Mouse (Mus musculus) testis, postnatal 14 days (tissue): ENCODE results near the gene Spo11.
A peak's percentile ranks its signal among the peaks of the same experiment; 100 is the strongest.

Experiments used
- DNase-seq: peaks from one replicate; pipeline ENCODE4 v3.0.0; 2021; ENCODE audit warnings: low spot score

Gene Spo11

GRCm38 (mm10) chr2:173003737-173004136 is 26.2 kb downstream of the Spo11 start:
- DNase-seq, result no peak

- no peak for DNase-seq
These were observed 32.8 kb downstream of the Spo11 start for GRCm38 (mm10) chr2:173010220-173010717.

GRCm38 (mm10) chr2:173011440-173011839 is 33.9 kb downstream of the Spo11 start:
- no peak for DNase-seq

GRCm38 (mm10) chr2:173014741-173015287 is 37.3 kb downstream of the Spo11 start:
- DNase-seq, result no peak

GRCm38 (mm10) chr2:173017940-173018339 is 40.4 kb downstream of the Spo11 start:
- no peak for DNase-seq

GRCm38 (mm10) chr2:173018618-173019017 is 41.1 kb downstream of the Spo11 start:
- no peak for DNase-seq

GRCm38 (mm10) chr2:173019322-173019721 is 41.8 kb downstream of the Spo11 start:
- DNase-seq, result no peak

- peak; percentile 91 for DNase-seq
These were observed 42.3 kb downstream of the Spo11 start for GRCm38 (mm10) chr2:173019790-173020189.

GRCm38 (mm10) chr2:173020430-173020829 is 42.9 kb downstream of the Spo11 start, which contains the start of gene Rbm38:
TSS of gene Rbm38 (plus strand) at chr2:173020498.
- DNase-seq, result no peak

- DNase-seq, result peak; percentile 94
These were observed 44.1 kb downstream of the Spo11 start for GRCm38 (mm10) chr2:173021633-173022055.

GRCm38 (mm10) chr2:173022056-173022681 is 44.7 kb downstream of the Spo11 start:
- peak; percentile 67 for DNase-seq

GRCm38 (mm10) chr2:173022813-173023212 is 45.3 kb downstream of the Spo11 start:
- DNase-seq, result no peak

GRCm38 (mm10) chr2:173023371-173023851 is 45.9 kb downstream of the Spo11 start:
- DNase-seq, result no peak

- DNase-seq, result no peak
These were observed 46.5 kb downstream of the Spo11 start for GRCm38 (mm10) chr2:173023966-173024365.

- no peak for DNase-seq
These were observed 46.9 kb downstream of the Spo11 start for GRCm38 (mm10) chr2:173024392-173024791.

GRCm38 (mm10) chr2:173024938-173025337 is 47.4 kb downstream of the Spo11 start:
- no peak for DNase-seq

GRCm38 (mm10) chr2:173026286-173026685 is 48.8 kb downstream of the Spo11 start:
- DNase-seq, result no peak

GRCm38 (mm10) chr2:173026688-173027131 is 49.2 kb downstream of the Spo11 start:
- DNase-seq, result no peak

GRCm38 (mm10) chr2:173027169-173027823 is 49.8 kb downstream of the Spo11 start:
- no peak for DNase-seq

- no peak for DNase-seq
These were observed 50.5 kb downstream of the Spo11 start for GRCm38 (mm10) chr2:173027824-173028495.

GRCm38 (mm10) chr2:173028508-173029031 is 51.1 kb downstream of the Spo11 start:
- no peak for DNase-seq
